Mouse (Mus musculus) ES-Bruce4 (cell line): Measurements from ENCODE around the gene Prr14l. TPM values are rescaled to one million over a fixed set of nuclear protein-coding genes. Genes with fewer than 3 reads are reported as not detected.

ENCODE experiments used
- H3K27ac ChIP-seq: 2 replicates; pipeline ENCODE4 v1.5.1; 2012; ENCODE audit warnings: low read length, inconsistent platforms; ENCODE audit not compliant: insufficient read depth
- H3K27me3 ChIP-seq: 2 replicates; pipeline ENCODE4 v1.6.1; 2012; ENCODE audit warnings: mild to moderate bottlenecking, low read length, inconsistent platforms; ENCODE audit not compliant: control insufficient read depth, poor library complexity, insufficient read depth, severe bottlenecking
- H3K36me3 ChIP-seq: 2 replicates; pipeline ENCODE4 v1.6.1; 2012; ENCODE audit warnings: inconsistent platforms, mild to moderate bottlenecking, low read length, moderate library complexity; ENCODE audit not compliant: control insufficient read depth, poor library complexity, insufficient read depth, severe bottlenecking
- H3K4me1 ChIP-seq: one replicate; pipeline ENCODE4 v1.8.1; 2011; ENCODE audit warnings: low read length; ENCODE audit not compliant: control insufficient read depth, insufficient read depth
- H3K4me3 ChIP-seq: 2 replicates; pipeline ENCODE4 v1.5.1; 2011; ENCODE audit warnings: low read depth, mild to moderate bottlenecking, low read length
- H3K9ac ChIP-seq: 2 replicates; pipeline ENCODE4 v1.6.1; 2012; ENCODE audit warnings: low read depth, mild to moderate bottlenecking, inconsistent platforms; ENCODE audit not compliant: poor library complexity, severe bottlenecking
- H3K9me3 ChIP-seq: replicated peaks from 2 replicates; pipeline ENCODE4 v1.6.1; 2012; ENCODE audit warnings: mild to moderate bottlenecking, low read length, inconsistent platforms; ENCODE audit not compliant: control insufficient read depth, poor library complexity, insufficient read depth, severe bottlenecking
- CTCF ChIP-seq: IDR thresholded peaks from one replicate; pipeline ENCODE4 v1.8.1; 2011; ENCODE audit warnings: low read depth, low read length
- EP300 ChIP-seq: IDR thresholded peaks from 2 replicates; pipeline ENCODE4 v1.6.1; 2011; ENCODE audit warnings: low read depth, low read length; ENCODE audit not compliant: insufficient read depth
- POLR2A ChIP-seq: IDR thresholded peaks from one replicate; pipeline ENCODE4 v1.8.1; 2011; ENCODE audit warnings: low read length; ENCODE audit not compliant: insufficient read depth
- polyA plus RNA-seq: library from polyadenylated mRNA; stranded (reverse); fragments of >200 nt; gene quantifications from 2 replicates; pipeline ENCODE4 v1.2.4, GENCODE M21; 2011; ENCODE audit warnings: low read depth; ENCODE audit not compliant: missing spikeins, insufficient read depth, insufficient read length

Prr14l gene
- polyA plus RNA-seq, 1 experiment = 58.6 TPM

DNA sequence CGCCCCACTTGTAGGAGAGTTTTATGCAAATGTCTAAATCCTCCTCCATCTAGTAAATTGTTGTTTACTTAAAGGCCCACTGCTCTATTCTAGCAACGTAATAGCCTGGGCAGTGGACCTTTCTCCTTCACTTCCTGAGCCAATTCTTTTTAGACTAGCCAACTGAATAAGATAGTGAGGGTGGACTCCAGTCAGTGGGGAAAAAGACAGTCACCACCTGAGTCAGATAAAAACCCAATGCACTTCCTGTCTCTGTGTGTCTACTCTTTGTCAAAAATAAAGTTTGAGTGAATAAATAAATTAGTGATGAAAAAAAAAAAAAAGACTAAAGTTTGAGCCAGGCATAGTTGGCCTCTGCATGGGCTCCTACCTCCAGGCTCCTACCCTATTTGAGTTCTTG is 94.4 kb downstream of the Prr14l start:
- Histone ChIP-seq H3K9ac (no peak overlapping the region), H3K4me3 (no peak overlapping the region), H3K27me3 (no peaks in the 10 kb centered on the region), H3K9me3 (no peaks in the 10 kb centered on the region), H3K4me1 (no peaks in the 10 kb centered on the region), H3K36me3 (peaks cover 9% of the 10 kb centered on the region; the same call in 1 of the 2 replicates), H3K27ac (peak overlapping the region; percentile 57; the same call in 1 of the 2 replicates)
- no peak for TF ChIP-seq CTCF
- TF ChIP-seq POLR2A = no peak
- TF ChIP-seq EP300 = no peak

DNA sequence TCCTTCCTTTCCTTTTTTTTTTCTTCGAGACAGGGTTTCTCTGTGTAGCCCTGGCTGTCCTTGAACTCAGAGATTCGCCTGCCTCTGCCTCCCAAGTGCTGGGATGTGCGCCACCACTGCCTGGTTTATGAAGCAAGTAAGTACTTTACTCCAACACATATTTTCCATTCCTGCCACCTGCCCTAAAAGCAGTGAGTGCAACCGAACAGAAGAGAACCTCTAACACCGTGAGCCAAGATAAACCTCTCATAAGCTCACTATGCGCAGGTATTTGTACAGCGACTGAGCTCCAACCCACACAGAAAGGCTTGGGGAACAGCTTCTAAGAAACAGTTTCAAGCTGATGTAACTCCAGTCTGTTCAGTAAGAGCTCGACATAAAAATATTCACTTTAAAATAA is 97.9 kb downstream of the Prr14l start:
- no peaks in the 10 kb centered on the region for H3K9me3 ChIP-seq
- H3K27me3 ChIP-seq = no peaks in the 10 kb centered on the region
- H3K36me3 ChIP-seq = no peaks in the 10 kb centered on the region
- no peak overlapping the region for H3K27ac ChIP-seq
- no peak overlapping the region for H3K4me3 ChIP-seq
- no peak for TF ChIP-seq POLR2A
- TF ChIP-seq EP300 = no peak
- TF ChIP-seq CTCF = no peak
- peaks cover 2% of the 10 kb centered on the region for H3K4me1 ChIP-seq
- H3K9ac ChIP-seq = no peak overlapping the region

DNA sequence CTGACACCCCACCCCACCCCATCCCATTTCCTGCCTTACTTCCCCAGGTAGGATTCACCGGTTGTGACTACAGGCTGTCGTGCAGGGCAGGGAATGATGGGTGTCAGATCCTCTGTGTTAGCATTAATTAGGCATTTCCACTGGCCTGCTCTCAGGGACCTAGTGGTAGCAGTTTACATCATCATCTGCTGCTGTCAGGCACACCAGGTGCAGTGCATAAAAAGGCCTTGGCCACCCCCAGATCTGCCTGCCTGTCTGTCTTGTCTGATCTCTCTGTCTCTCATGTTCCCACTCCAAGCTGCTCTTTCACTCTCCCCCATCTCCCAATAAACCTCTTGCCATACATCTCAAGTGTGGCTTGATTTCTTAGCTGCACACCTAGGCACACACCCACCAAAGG is 102.3 kb downstream of the Prr14l start:
- Histone ChIP-seq H3K9ac (no peak overlapping the region), H3K36me3 (no peaks in the 10 kb centered on the region), H3K27me3 (no peaks in the 10 kb centered on the region), H3K4me3 (no peak overlapping the region), H3K27ac (peak overlapping the region; percentile 21; the same call in 1 of the 2 replicates), H3K4me1 (peaks cover 2% of the 10 kb centered on the region), H3K9me3 (no peaks in the 10 kb centered on the region)
- no peak for TF ChIP-seq EP300
- TF ChIP-seq CTCF = no peak
- no peak for TF ChIP-seq POLR2A

DNA sequence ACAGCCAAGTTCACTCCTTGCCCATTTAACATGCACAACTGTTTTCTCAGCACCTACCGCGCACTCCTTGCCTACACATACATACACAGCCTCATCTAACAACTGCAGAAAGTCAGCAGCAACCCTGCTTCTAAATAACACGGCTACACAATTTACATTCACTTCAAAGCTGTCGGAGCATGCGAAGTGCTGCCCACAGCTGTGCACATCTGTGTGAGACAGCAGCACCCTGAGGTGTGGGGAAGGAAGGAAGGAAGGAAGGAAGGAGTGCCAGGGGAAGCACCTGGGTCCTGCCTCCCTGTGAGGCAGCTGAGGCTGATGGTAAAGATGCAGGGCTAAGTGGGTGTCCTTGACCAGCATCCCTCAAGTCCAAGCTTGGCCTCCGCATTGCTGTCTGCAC is 105.1 kb downstream of the Prr14l start:
- Histone ChIP-seq H3K9me3 (no peaks in the 10 kb centered on the region), H3K27ac (no peak overlapping the region), H3K9ac (no peak overlapping the region), H3K36me3 (no peaks in the 10 kb centered on the region), H3K27me3 (no peaks in the 10 kb centered on the region), H3K4me1 (peaks cover 2% of the 10 kb centered on the region), H3K4me3 (no peak overlapping the region)
- TF ChIP-seq EP300 = no peak
- no peak for TF ChIP-seq POLR2A
- TF ChIP-seq CTCF = no peak

DNA sequence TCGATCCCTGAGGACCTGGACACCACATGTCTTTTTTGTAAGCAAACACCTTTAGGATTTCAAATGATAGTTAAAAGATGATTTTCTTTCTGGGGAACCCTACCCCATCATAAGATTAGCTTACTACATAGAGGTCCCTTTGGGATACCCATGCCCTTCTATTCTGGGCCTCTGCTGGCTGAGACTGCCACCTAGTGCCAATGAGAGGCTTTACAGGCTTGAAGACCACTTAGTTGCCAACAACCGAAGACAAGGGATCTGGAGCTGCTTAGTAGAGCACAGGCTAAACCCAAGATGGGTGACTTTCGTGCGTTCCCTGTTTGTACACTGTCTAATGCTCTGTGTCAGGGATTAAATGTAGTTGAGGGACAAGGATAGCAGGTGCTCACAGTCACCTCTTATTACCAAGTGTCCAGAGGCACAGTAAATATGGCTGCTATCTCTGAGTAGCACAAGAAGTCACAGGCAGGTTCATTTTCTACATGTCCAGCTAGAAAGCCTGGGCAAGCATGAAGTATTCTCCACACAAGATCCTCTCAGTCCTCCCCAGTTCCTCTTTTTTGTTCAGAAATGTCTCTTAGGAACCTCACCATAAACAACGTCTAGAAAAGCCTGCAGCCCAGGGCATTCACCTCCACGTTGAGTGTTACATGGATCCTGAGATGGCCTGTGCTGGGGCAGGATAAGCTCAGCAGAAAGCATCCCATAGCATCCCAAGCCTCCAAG is 106.2 kb downstream of the Prr14l start:
- H3K4me1 ChIP-seq = peaks cover 2% of the 10 kb centered on the region
- TF ChIP-seq CTCF (peak; percentile 75), POLR2A (no peak)
- no peaks in the 10 kb centered on the region for H3K36me3 ChIP-seq
- no peak overlapping the region for H3K9ac ChIP-seq
- H3K9me3 ChIP-seq = no peaks in the 10 kb centered on the region
- no peaks in the 10 kb centered on the region for H3K27me3 ChIP-seq
- no peak overlapping the region for H3K27ac ChIP-seq
- no peak overlapping the region for H3K4me3 ChIP-seq

DNA sequence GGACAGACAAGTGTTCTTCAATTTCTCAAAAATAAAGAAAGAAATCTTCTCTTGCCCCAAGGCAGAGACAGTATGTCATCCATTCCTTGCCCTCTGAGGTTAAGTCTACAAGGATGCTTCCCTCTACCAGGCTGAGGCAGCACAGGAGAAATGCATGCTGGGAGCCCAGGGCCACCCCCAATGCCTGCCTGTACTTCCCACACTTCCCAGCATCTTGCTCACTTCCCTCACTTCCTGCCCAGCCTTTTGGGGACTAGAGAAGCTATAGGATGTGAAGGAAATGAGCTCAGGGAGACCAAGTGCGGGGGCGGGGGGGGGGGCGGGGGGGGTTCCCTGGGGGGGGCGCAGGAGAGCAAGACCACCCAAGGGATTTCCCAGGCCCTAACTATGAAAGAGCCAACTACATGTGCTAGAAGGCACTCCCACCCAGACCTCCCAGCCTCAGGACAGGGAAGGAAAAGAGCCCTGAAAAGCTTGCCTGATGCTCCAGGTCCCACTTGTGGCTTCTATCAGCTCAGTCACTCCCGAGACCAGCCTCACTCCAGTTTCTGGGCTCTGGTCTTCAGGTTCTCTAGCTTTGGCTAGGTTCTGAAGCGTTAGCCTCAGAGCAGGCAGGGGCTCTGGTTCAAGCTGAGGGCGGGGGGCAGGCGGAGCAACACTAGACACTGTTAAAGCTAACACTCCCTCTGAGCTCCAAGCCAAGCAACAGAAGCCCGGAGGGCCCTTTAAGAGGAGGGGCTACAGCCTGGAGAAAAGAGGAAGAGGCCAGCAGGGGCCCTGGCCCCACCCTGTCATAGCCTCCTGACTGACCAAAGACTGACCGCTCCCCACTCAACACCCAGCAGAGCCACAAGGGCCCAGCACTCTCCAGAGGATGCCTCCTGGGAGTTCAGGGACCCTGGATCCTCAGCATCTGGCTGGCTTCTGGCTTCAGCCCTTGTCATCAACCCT is 108.1 kb downstream of the Prr14l start:
- Histone ChIP-seq H3K9ac (peak overlapping the region; percentile 40; the same call in 1 of the 2 replicates), H3K27ac (peak overlapping the region; percentile 44; the same call in 1 of the 2 replicates), H3K27me3 (no peaks in the 10 kb centered on the region), H3K9me3 (no peaks in the 10 kb centered on the region), H3K36me3 (no peaks in the 10 kb centered on the region), H3K4me1 (no peaks in the 10 kb centered on the region), H3K4me3 (peak overlapping the region; percentile 34)
- TF ChIP-seq POLR2A = no peak
- TF ChIP-seq EP300 = no peak
- no peak for TF ChIP-seq CTCF
